Mouse (Mus musculus): ENCODE data around the gene Cxcl10. TPM values are rescaled to one million over a fixed set of nuclear protein-coding genes. Genes with fewer than 3 reads are reported as not detected.
A peak's percentile ranks its signal among the peaks of the same experiment; 100 is the strongest.

Gene Cxcl10
- total and polyA plus RNA-seq, 3 experiments: 0.34 to 3.6 TPM; not detected in 1

DNA sequence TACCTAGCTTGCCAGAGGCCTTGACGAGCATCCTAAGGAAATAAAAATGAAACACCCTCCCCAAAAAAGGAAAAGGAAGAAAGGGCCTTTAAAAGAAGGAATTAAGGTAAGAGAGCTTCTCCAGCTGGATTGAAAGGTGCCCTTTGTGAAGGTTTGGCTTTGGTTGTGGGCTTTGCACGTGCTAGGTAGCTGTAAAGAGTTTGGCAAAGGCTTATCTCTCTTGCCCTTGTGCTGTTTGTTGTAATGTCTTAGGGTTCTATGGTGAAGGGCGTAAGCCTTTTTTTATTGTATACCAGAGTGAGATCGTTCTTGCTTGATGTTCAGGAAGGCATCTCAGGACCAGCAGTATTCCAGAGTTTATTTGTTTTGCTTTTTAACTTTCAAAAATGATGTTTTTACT, 8.1 kb downstream of the Cxcl10 start:
- intact Hi-C loops (cut with DNase I): no loop called here
- 31% methylated on average over 4 of the region's 4 CpGs for WGBS
- no peak overlapping the region for H3K4me3 ChIP-seq
- no peaks in the 10 kb centered on the region for H3K79me2 ChIP-seq (replicated peaks; ENCODE audit: control insufficient read depth, insufficient read depth, low read length)
- no peak overlapping the region for H3K27ac ChIP-seq
- TF ChIP-seq EP300 (IDR thresholded peaks at IDR 0.05; ENCODE audit: insufficient read depth, low read depth, low read length) (no peak), POLR2A (IDR thresholded peaks at IDR 0.05; ENCODE audit: insufficient read depth, low read depth, low read length) (no peak), CTCF (IDR thresholded peaks at IDR 0.05) (no peak)
- no peak for DNase-seq
- no peak overlapping the region for H3K9ac ChIP-seq (ENCODE audit: low read depth, low read length)
- peaks cover 3% of the 10 kb centered on the region for H3K4me1 ChIP-seq (ENCODE audit: control insufficient read depth, insufficient read depth, low read length)
- no peaks in the 10 kb centered on the region for H3K27me3 ChIP-seq (ENCODE audit: control insufficient read depth, insufficient read depth, low read length)
- peaks cover 5% of the 10 kb centered on the region; the same call in 1 of the 2 replicates for H3K36me3 ChIP-seq (ENCODE audit: control insufficient read depth, insufficient read depth, low read length)

DNA sequence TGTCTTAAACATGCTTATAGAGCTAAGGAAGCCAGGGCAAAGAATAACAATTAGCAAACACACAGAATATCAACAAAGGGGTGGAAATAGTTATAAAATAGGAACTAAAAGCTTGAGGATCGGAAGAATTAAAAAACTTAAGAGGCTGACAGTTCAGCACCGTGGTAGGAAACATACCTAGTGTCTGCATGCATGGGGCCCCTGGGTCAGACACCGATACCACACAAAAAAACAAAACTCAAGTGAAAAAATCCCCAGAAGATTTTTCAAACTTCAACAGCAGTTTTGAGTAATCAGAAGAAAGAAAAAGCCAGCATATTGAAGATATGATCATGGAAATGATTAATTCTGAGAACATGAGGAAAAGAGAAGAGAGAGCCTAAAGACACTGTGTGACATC, 11.9 kb downstream of the Cxcl10 start:
- 78% methylated on average over 3 of the region's 3 CpGs for WGBS
- TF ChIP-seq CTCF (IDR thresholded peaks at IDR 0.05): no peak
- TF ChIP-seq EP300 (IDR thresholded peaks at IDR 0.05; ENCODE audit: insufficient read depth, low read depth, low read length): no peak
- TF ChIP-seq POLR2A (IDR thresholded peaks at IDR 0.05; ENCODE audit: insufficient read depth, low read depth, low read length): no peak
- intact Hi-C loops (cut with DNase I): no loop called here
- Histone ChIP-seq H3K9ac (ENCODE audit: low read depth, low read length) (no peak overlapping the region), H3K4me1 (ENCODE audit: control insufficient read depth, insufficient read depth, low read length) (peaks cover 7% of the 10 kb centered on the region), H3K27me3 (ENCODE audit: control insufficient read depth, insufficient read depth, low read length) (no peaks in the 10 kb centered on the region), H3K4me3 (no peak overlapping the region), H3K36me3 (ENCODE audit: control insufficient read depth, insufficient read depth, low read length) (peaks cover 5% of the 10 kb centered on the region; the same call in 1 of the 2 replicates), H3K27ac (no peak overlapping the region), H3K79me2 (replicated peaks; ENCODE audit: control insufficient read depth, insufficient read depth, low read length) (no peaks in the 10 kb centered on the region)
- no peak for DNase-seq

DNA sequence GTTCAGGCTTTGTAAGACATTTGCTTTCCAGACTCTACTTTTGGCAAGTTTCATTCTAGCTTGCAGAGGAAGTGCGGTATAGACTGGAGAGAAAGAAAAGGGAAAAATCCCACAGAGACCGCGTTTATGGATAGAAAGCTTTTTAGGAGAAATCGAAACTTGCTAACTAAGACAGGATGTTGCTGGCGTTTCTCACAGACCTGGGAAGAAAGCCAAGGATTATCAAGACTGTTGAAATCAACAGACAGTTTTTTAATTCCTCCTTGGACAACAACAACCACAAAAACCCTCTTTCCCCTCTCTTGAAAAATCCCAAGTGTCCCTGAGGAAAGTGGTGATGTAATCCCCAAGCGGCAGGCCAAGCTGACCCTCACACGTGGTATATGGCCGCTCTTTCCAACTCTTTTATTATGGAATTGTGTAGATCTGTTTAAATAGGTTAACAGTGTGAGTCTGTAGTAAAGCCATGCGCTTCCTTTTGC, 16.3 kb downstream of the Cxcl10 start:
- H3K4me3 ChIP-seq: peak overlapping the region; percentile 51
- 34% methylated on average over 9 of the region's 9 CpGs for WGBS
- H3K4me1 ChIP-seq (ENCODE audit: control insufficient read depth, insufficient read depth, low read length): peaks cover 3% of the 10 kb centered on the region; the same call in 1 of the 2 replicates
- intact Hi-C loops (cut with DNase I): loop anchor here (2.0 kb wide), 1 partner anchor 18 kb away; no protein-coding TSS in a partner anchor
- peak overlapping the region; percentile 11 for H3K9ac ChIP-seq (ENCODE audit: low read depth, low read length)
- TF ChIP-seq EP300 (IDR thresholded peaks at IDR 0.05; ENCODE audit: insufficient read depth, low read depth, low read length) (peak; percentile 62; the same call in 1 of the 2 replicates), POLR2A (IDR thresholded peaks at IDR 0.05; ENCODE audit: insufficient read depth, low read depth, low read length) (0 out of 2 replicates have a peak, but pooled peaks have one; percentile 26), CTCF (IDR thresholded peaks at IDR 0.05) (no peak)
- H3K36me3 ChIP-seq (ENCODE audit: control insufficient read depth, insufficient read depth, low read length): no peaks in the 10 kb centered on the region
- no peaks in the 10 kb centered on the region for H3K79me2 ChIP-seq (replicated peaks; ENCODE audit: control insufficient read depth, insufficient read depth, low read length)
- peak overlapping the region; percentile 84 for H3K27ac ChIP-seq
- no peaks in the 10 kb centered on the region for H3K27me3 ChIP-seq (ENCODE audit: control insufficient read depth, insufficient read depth, low read length)
- DNase-seq: peak; percentile 56 to 72

DNA sequence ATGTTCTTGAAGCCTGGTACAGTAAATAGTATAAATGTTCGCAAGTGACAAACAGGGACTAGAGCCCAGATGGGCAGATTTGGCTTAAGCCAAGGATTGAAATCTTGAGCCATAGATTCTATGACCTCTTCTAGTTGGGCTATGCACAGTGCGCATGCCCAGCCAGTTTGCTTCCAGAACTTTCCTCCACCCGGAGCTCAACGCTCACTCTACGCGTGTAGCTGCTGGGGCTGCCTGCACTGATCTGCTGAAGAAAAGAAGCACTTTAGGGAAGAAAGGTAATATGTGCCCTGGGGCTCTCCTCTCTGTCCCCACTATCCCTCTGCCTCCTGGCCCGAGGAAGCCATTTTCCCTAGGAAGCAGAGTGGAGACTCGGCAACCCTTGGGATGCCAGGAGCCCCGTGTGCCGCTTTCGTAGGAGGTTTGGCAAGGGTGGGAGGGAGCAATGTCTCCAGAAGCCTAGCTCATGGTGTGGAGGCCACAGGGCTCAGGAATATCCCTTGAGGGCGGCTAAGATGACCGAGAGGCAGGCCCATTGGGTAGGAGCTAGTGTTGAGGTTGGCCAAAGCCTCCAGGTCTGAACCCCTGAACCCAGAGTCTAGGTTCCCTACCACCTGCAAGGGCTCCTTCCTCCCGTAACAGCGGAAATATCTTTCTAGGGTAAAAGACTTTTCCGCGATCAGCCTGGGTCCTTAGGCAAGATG, 16.9 kb downstream of the Cxcl10 start, which contains the start of gene Art3:
Gene Art3, plus strand, starts transcription at position 193 of the 704 bp plus-strand sequence.
- H3K27me3 ChIP-seq (ENCODE audit: control insufficient read depth, insufficient read depth, low read length): no peaks in the 10 kb centered on the region
- H3K4me3 ChIP-seq: peak within 1 kb of the TSS; percentile 51
- 70% methylated on average over 17 of the region's 17 CpGs for WGBS
- H3K27ac ChIP-seq: peak within 1 kb of the TSS; percentile 84
- peaks cover 3% of the 10 kb centered on the region; the same call in 1 of the 2 replicates for H3K4me1 ChIP-seq (ENCODE audit: control insufficient read depth, insufficient read depth, low read length)
- H3K36me3 ChIP-seq (ENCODE audit: control insufficient read depth, insufficient read depth, low read length): no peaks in the 10 kb centered on the region
- peak; percentile 18 to 34 for DNase-seq
- peak within 1 kb of the TSS; percentile 11 for H3K9ac ChIP-seq (ENCODE audit: low read depth, low read length)
- no peaks in the 10 kb centered on the region for H3K79me2 ChIP-seq (replicated peaks; ENCODE audit: control insufficient read depth, insufficient read depth, low read length)
- intact Hi-C loops (cut with DNase I): loop anchor here (2.0 kb wide), 1 partner anchor 17 kb away; no protein-coding TSS in a partner anchor
- TF ChIP-seq POLR2A (IDR thresholded peaks at IDR 0.05; ENCODE audit: insufficient read depth, low read depth, low read length) (no peak), CTCF (IDR thresholded peaks at IDR 0.05) (no peak), EP300 (IDR thresholded peaks at IDR 0.05; ENCODE audit: insufficient read depth, low read depth, low read length) (no peak)

DNA sequence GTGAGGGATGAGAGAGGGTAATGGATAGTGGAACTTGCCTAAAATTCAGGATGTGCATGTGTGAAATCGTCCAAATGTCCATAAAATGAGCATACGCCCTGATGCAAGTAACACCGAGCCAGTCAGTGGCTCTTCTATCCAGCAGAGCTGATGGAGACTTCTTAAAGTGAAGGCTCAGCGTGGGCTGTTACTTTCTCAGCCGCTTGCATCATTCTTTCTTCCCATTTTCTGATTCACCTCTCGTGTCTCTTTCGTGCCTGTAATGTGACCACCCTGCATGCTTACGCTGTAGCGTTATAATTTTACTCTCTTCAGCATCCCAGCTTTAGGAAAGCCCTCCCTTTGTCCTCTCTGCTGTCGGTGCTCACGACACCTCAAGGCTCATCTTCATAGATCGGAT, 17.6 kb downstream of the Cxcl10 start:
- TF ChIP-seq EP300 (IDR thresholded peaks at IDR 0.05; ENCODE audit: insufficient read depth, low read depth, low read length): no peak
- no peak for TF ChIP-seq CTCF (IDR thresholded peaks at IDR 0.05)
- no peak for TF ChIP-seq POLR2A (IDR thresholded peaks at IDR 0.05; ENCODE audit: insufficient read depth, low read depth, low read length)
- peaks cover 3% of the 10 kb centered on the region; the same call in 1 of the 2 replicates for H3K4me1 ChIP-seq (ENCODE audit: control insufficient read depth, insufficient read depth, low read length)
- DNase-seq: no peak
- H3K36me3 ChIP-seq (ENCODE audit: control insufficient read depth, insufficient read depth, low read length): no peaks in the 10 kb centered on the region
- H3K27me3 ChIP-seq (ENCODE audit: control insufficient read depth, insufficient read depth, low read length): no peaks in the 10 kb centered on the region
- 92% methylated on average over 12 of the region's 12 CpGs for WGBS
- no peaks in the 10 kb centered on the region for H3K79me2 ChIP-seq (replicated peaks; ENCODE audit: control insufficient read depth, insufficient read depth, low read length)
- intact Hi-C loops (cut with DNase I): no loop called here
- no peak overlapping the region for H3K9ac ChIP-seq (ENCODE audit: low read depth, low read length)
- no peak overlapping the region for H3K27ac ChIP-seq
- no peak overlapping the region for H3K4me3 ChIP-seq

DNA sequence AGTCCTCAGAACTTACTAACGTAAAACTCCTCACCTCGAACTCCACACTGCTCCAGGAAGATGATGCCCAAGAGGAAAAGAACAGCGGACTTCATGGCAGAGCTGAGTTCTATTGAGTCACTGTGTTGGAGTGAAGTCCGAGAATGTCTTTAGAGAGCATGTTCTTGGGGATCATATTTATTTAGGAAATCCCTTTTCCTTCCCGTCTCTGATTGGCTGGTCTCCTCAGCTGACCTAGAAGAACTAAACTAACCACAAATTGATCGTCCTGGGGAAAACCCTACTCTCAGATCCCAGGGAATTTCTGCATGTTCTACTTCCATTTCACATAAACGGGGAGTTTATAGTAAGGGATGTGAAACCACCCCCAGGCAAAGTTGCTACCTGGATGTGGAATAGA, 20.8 kb downstream of the Cxcl10 start, which contains the start of gene Cxcl9:
Gene Cxcl9, minus strand, starts transcription at position 151 of the 400 bp plus-strand sequence.
- Histone ChIP-seq H3K9ac (ENCODE audit: low read depth, low read length) (no peak within 1 kb of the TSS), H3K36me3 (ENCODE audit: control insufficient read depth, insufficient read depth, low read length) (no peaks in the 10 kb centered on the region), H3K27ac (peak within 1 kb of the TSS; percentile 50), H3K4me1 (ENCODE audit: control insufficient read depth, insufficient read depth, low read length) (peaks cover 3% of the 10 kb centered on the region; the same call in 1 of the 2 replicates), H3K79me2 (replicated peaks; ENCODE audit: control insufficient read depth, insufficient read depth, low read length) (no peaks in the 10 kb centered on the region), H3K27me3 (ENCODE audit: control insufficient read depth, insufficient read depth, low read length) (no peaks in the 10 kb centered on the region), H3K4me3 (peak within 1 kb of the TSS; percentile 20; the same call in 1 of the 2 replicates)
- WGBS: 53% methylated on average over 7 of the region's 7 CpGs
- no peak for TF ChIP-seq EP300 (IDR thresholded peaks at IDR 0.05; ENCODE audit: insufficient read depth, low read depth, low read length)
- no peak for TF ChIP-seq CTCF (IDR thresholded peaks at IDR 0.05)
- no peak for TF ChIP-seq POLR2A (IDR thresholded peaks at IDR 0.05; ENCODE audit: insufficient read depth, low read depth, low read length)
- intact Hi-C loops (cut with DNase I): no loop called here
- no peak for DNase-seq

Measured in heart, adult 2 months (tissue).